Mouse (Mus musculus) limb, embryonic 14.5 days (tissue): ENCODE data around the gene Cer1. TPM values are rescaled to one million over a fixed set of nuclear protein-coding genes. Genes with fewer than 3 reads are reported as not detected.

Source experiments
- ATAC-seq: fragments of 200-750 bp; cut with Nextera tagmentation; 2 replicates; pipeline ENCODE4 v1.8.0; 2017; ENCODE audit warnings: low read depth, moderate number of reproducible peaks, moderate TSS enrichment; ENCODE audit not compliant: low FRiP score
- DNase-seq: peaks from one replicate; pipeline ENCODE4 v3.0.0-alpha.2; 2015; ENCODE audit warnings: low spot score
- H3K27ac ChIP-seq: fragments of 300-500 bp; sonication (generic); replicated peaks from 2 replicates; pipeline ENCODE4 v1.5.1; 2014; ENCODE audit warnings: low read depth, mild to moderate bottlenecking, low read length, moderate library complexity, mixed read lengths
- H3K27me3 ChIP-seq: fragments of 300-500 bp; sonication (generic); 2 replicates; pipeline ENCODE4 v1.6.1; 2014; ENCODE audit warnings: low read length, mixed read lengths; ENCODE audit not compliant: control insufficient read depth, insufficient read depth
- H3K36me3 ChIP-seq: fragments of 300-500 bp; sonication (generic); 2 replicates; pipeline ENCODE4 v1.6.1; 2014; ENCODE audit warnings: mild to moderate bottlenecking, low read length, moderate library complexity, mixed read lengths; ENCODE audit not compliant: control insufficient read depth, insufficient read depth
- H3K4me1 ChIP-seq: fragments of 300-500 bp; sonication (generic); 2 replicates; pipeline ENCODE4 v1.6.1; 2014; ENCODE audit warnings: antibody characterized with exemption, low read length, mixed read lengths; ENCODE audit not compliant: control insufficient read depth, insufficient read depth
- H3K4me2 ChIP-seq: fragments of 300-500 bp; sonication (generic); replicated peaks from 2 replicates; pipeline ENCODE4 v1.6.1; 2014; ENCODE audit warnings: low read depth, mild to moderate bottlenecking, low read length, moderate library complexity; ENCODE audit not compliant: severe bottlenecking
- H3K4me3 ChIP-seq: fragments of 300-500 bp; sonication (generic); replicated peaks from 2 replicates; pipeline ENCODE4 v1.5.1; 2014; ENCODE audit warnings: low read length
- H3K9ac ChIP-seq: fragments of 300-500 bp; sonication (generic); 2 replicates; pipeline ENCODE4 v1.6.1; 2014; ENCODE audit warnings: mild to moderate bottlenecking, low read depth, low read length, moderate library complexity; ENCODE audit not compliant: severe bottlenecking
- H3K9me3 ChIP-seq: fragments of 300-500 bp; sonication (generic); 2 replicates; pipeline ENCODE4 v1.6.1; 2016; ENCODE audit warnings: low read length; ENCODE audit not compliant: control insufficient read depth
- POLR2A ChIP-seq: fragments of 200-500 bp; IDR thresholded peaks from 2 replicates; pipeline ENCODE4 v1.8.0; 2012; ENCODE audit warnings: inconsistent platforms, mild to moderate bottlenecking, moderate library complexity, borderline replicate concordance; ENCODE audit not compliant: insufficient read depth, insufficient read length; ENCODE audit errors: extremely low read depth
- WGBS: fragments of 180-500 bp; shearing (Covaris S2); extraction: QIAGEN DNeasy Blood & Tissue Kit; methylation state at CpG from one replicate; pipeline ENCODE4 v1.1.7; 2014; 5-methylcytosine and 5-hydroxymethylcytosine counted together
- polyA plus RNA-seq, 2 experiments: library from polyadenylated mRNA; depleted of rRNA in 1 of 2; stranded (reverse) in 1 of 2; unstranded in 1 of 2; fragments of >200 nt; fragmentation: Nextera tagmentation in 1 of 2; extraction: Ambion mirVana in 1 of 2; gene quantifications; 2 replicates each; pipeline versions ENCODE4 v1.2.1 to v1.2.3; 2012 to 2014

Cer1 gene
- polyA plus RNA-seq, 2 experiments = 0.70 to 0.80 TPM

DNA sequence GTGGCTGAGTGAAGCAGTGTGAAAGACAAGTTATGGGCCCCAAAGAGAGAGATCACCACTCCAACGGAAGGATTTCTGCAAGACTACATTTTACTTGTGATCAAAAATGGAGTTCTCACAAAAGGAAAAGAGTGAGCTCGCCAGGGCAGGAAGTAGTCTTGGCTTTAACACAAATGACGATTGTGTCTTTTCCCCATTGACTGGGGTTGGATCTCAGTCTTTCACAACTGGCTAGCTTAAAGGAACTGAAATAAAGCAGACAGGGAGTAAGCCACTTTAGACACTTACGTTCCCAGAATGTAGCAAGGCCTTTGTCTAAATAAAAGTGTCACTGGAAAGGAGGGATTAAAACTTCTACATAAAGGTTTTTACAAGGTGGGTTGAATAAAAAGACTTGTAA, 17.8 kb downstream of the Cer1 start:
- no peak overlapping the region for H3K4me3 ChIP-seq
- TF ChIP-seq POLR2A = no peak
- DNase-seq (no peak), ATAC-seq (no peak)
- 52% methylated on average over 4 of the region's 4 CpGs for WGBS
- no peaks in the 10 kb centered on the region for H3K27me3 ChIP-seq
- peak overlapping the region; percentile 30; the same call in 1 of the 2 replicates for H3K27ac ChIP-seq
- no peak overlapping the region for H3K4me2 ChIP-seq
- no peaks in the 10 kb centered on the region for H3K9me3 ChIP-seq
- peaks cover 2% of the 10 kb centered on the region; the same call in 1 of the 2 replicates for H3K4me1 ChIP-seq
- H3K9ac ChIP-seq = no peak overlapping the region
- no peaks in the 10 kb centered on the region for H3K36me3 ChIP-seq

DNA sequence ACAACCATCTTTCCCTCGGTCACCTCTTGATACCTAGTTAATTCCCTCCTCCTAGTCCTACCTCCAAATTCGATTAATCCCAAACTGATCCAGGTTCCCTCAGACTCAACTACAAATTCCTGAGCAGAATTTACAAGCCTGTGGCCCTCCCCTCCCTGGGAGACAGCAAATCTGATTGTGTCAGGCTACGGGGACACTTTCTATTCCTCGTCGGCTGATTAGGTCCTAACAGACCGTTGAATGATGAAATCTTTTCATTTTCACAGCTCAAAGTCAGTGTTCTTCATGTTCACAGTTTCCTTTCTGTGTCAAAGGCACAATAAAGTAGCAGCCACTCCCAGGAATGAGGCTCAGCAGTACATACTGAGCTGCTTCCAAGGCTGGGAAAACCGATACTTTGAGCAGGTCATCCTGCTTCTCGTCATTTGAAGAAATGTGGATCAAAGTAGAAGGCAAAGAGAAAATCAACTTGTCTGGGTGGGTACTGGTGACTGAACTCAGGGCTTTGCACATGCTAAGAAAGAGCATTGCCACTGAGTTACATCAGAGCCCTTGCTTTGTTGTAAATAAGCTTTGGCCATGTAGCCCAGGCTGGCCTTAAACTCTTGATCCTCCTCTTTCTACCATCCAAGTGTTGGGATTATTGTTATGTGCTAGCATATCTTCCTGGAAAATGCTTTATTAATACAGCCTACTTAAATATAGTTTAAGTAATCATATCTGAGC, 19.8 kb downstream of the Cer1 start:
- H3K27me3 ChIP-seq = no peaks in the 10 kb centered on the region
- ATAC-seq (no peak), DNase-seq (no peak)
- H3K4me2 ChIP-seq = no peak overlapping the region
- H3K4me3 ChIP-seq = no peak overlapping the region
- H3K27ac ChIP-seq = no peak overlapping the region
- H3K4me1 ChIP-seq = no peaks in the 10 kb centered on the region
- WGBS = 78% methylated on average over 8 of the region's 8 CpGs
- H3K9ac ChIP-seq = no peak overlapping the region
- no peak for TF ChIP-seq POLR2A
- no peaks in the 10 kb centered on the region for H3K9me3 ChIP-seq
- H3K36me3 ChIP-seq = no peaks in the 10 kb centered on the region

DNA sequence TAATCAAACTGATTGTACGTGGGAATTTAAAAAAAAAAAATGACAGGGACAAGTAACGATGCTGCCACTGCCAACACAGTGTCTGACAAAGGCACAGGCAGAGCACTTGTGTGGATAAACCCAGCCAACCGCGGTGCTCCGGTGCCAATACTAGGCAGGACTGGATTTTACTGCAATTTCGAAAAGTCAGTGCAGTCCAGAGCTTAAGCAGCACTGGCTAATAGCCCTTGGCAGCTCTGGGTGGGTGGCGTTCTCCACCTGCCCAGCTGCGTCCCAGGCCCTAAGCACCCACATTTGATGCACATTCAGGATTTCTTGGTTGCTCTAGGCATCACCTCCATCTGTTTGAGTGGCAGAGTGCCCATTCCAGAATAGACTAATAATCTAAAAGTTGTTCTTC, 21.6 kb downstream of the Cer1 start:
- WGBS = 76% methylated on average over 8 of the region's 8 CpGs
- H3K4me2 ChIP-seq = no peak overlapping the region
- ATAC-seq (no peak), DNase-seq (no peak)
- no peaks in the 10 kb centered on the region for H3K27me3 ChIP-seq
- H3K4me1 ChIP-seq = peaks cover 9% of the 10 kb centered on the region
- no peak overlapping the region for H3K9ac ChIP-seq
- no peak overlapping the region for H3K4me3 ChIP-seq
- no peaks in the 10 kb centered on the region for H3K9me3 ChIP-seq
- H3K27ac ChIP-seq = no peak overlapping the region
- no peak for TF ChIP-seq POLR2A
- H3K36me3 ChIP-seq = no peaks in the 10 kb centered on the region

DNA sequence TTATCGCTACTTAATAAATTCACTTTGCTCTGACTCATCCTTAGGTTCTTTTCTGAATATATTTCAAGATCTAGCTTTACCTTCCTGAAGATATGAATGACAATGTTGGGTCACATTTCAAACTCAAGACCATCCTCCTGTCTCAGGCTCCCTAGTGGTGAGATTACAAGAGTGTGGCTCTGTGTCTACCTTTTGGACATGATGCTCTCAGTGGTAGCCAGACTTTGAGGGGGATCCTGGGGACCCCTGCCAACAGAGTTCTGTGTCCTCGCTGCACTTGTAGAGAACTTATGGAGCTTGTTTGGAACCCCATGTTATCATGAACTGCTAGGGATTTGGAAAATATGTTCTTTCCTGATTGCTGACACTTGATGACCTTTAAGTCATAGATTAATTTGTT, 23.5 kb downstream of the Cer1 start:
- TF ChIP-seq POLR2A = no peak
- Histone ChIP-seq H3K4me1 (peaks cover 10% of the 10 kb centered on the region), H3K9me3 (no peaks in the 10 kb centered on the region), H3K27me3 (no peaks in the 10 kb centered on the region), H3K27ac (no peak overlapping the region), H3K36me3 (no peaks in the 10 kb centered on the region), H3K4me2 (no peak overlapping the region), H3K4me3 (no peak overlapping the region), H3K9ac (no peak overlapping the region)
- WGBS = 92% methylated on average over 2 of the region's 2 CpGs
- no peak for DNase-seq
- ATAC-seq = no peak

DNA sequence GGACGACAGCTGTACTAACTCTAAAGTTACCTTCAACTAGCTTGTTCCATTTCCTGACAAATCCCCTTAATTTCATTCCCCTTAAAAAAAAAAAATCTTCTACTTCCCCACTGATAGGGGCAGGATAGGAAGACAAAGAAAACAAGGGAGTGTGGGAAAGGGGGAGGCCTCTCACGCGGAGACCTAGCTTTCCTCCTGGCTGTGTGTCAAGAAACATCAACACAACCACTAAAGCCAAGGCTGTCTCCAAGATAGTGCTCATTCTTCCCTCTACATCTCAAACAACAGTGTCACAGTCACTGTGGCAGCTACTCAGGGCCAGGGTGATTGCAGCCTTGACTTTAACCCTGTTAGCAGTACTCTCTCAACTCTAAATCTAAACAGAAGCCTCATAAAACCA, 24.4 kb downstream of the Cer1 start:
- DNase-seq (no peak), ATAC-seq (no peak)
- Histone ChIP-seq H3K4me2 (no peak overlapping the region), H3K9ac (no peak overlapping the region), H3K4me1 (peaks cover 10% of the 10 kb centered on the region), H3K4me3 (no peak overlapping the region), H3K27ac (no peak overlapping the region), H3K9me3 (no peaks in the 10 kb centered on the region), H3K27me3 (no peaks in the 10 kb centered on the region), H3K36me3 (no peaks in the 10 kb centered on the region)
- 46% methylated on average over 3 of the region's 3 CpGs for WGBS
- TF ChIP-seq POLR2A = no peak
